Mouse (Mus musculus): Measurements from ENCODE around the gene Ifrd2. TPM values are rescaled to one million over a fixed set of nuclear protein-coding genes. Genes with fewer than 3 reads are reported as not detected.
A peak's percentile ranks its signal among the peaks of the same experiment; 100 is the strongest.

Gene Ifrd2
- polyA plus RNA-seq, 1 experiment, result 23.7 TPM

DNA sequence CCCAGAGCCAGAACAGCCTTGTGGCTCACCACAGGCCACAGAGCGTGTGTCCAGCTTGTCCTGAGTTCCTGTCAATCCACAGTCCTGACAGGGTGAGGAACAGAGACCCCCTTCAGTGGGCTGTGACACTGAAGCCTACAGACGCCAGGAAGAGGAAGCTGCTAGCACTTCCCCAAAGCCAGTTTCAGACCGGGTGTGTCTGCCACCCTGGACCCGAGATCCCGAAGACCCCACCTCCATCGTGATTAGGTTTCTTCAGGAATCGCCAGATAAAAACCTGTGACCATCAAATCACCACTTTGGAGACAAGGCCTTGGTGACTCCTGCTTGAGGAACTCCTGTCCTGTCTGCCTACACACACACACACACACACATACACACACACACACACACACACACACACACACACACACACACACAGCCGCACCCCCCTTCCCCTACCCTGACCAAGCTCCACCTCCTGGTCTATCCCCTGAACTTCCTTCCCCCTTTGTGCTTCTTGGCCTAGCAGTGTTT is 52.9 kb downstream of the Ifrd2 start:
- Histone ChIP-seq H3K4me3 (ENCODE audit: insufficient read depth, low read depth, low read length) (no peak overlapping the region), H3K4me1 (ENCODE audit: control insufficient read depth, insufficient read depth, insufficient read length, low read length) (peaks cover 10% of the 10 kb centered on the region), H3K27ac (replicated peaks; ENCODE audit: low read depth, low read length) (peak overlapping the region; percentile 75)

- Histone ChIP-seq H3K4me3 (ENCODE audit: insufficient read depth, low read depth, low read length) (no peak overlapping the region), H3K27ac (replicated peaks; ENCODE audit: low read depth, low read length) (peak overlapping the region; percentile 72; the same call in 1 of the 2 replicates)
Measured at GRCm38 (mm10) chr9:107641666-107642065, 54.2 kb downstream of the Ifrd2 start.

More at GRCm38 (mm10) chr9:107641666-107642065, 54.2 kb downstream of the Ifrd2 start:
- peaks cover 6% of the 10 kb centered on the region for H3K4me1 ChIP-seq (ENCODE audit: control insufficient read depth, insufficient read depth, insufficient read length, low read length)

Other genes starting within 250 kb of the Ifrd2 start
- 52.8 and 58.3 TPM in 2 replicates for gene Hemk1, start 249.3 kb upstream of the Ifrd2 start, polyA plus RNA-seq (2012; ENCODE audit: insufficient read depth, insufficient read length, missing spikeins)
- 8.8 and 22.5 TPM in 2 replicates for gene 6430571L13Rik, start 247.0 kb upstream of the Ifrd2 start, polyA plus RNA-seq (2012; ENCODE audit: insufficient read depth, insufficient read length, missing spikeins)
- not detected in 2 replicates for gene Cacna2d2, start 188.0 kb upstream of the Ifrd2 start, polyA plus RNA-seq (2012; ENCODE audit: insufficient read depth, insufficient read length, missing spikeins)
- 11.9 and 14.1 TPM in 2 replicates for gene Tmem115, start 53.7 kb upstream of the Ifrd2 start, polyA plus RNA-seq (2012; ENCODE audit: insufficient read depth, insufficient read length, missing spikeins)
- gene Cyb561d2, start 45.4 kb upstream of the Ifrd2 start, polyA plus RNA-seq (2012; ENCODE audit: insufficient read depth, insufficient read length, missing spikeins), result 6.1 and 6.3 TPM in 2 replicates
- 19.2 and 22.5 TPM in 2 replicates for gene Nprl2, start 45.4 kb upstream of the Ifrd2 start, polyA plus RNA-seq (2012; ENCODE audit: insufficient read depth, insufficient read length, missing spikeins)
- gene Zmynd10, start 40.3 kb upstream of the Ifrd2 start, polyA plus RNA-seq (2012; ENCODE audit: insufficient read depth, insufficient read length, missing spikeins), result not detected in 2 replicates
- gene Rassf1, start 36.1 kb upstream of the Ifrd2 start, polyA plus RNA-seq (2012; ENCODE audit: insufficient read depth, insufficient read length, missing spikeins), result 10.9 and 15.2 TPM in 2 replicates
- 31.2 and 49.0 TPM in 2 replicates for gene Tusc2, start 24.4 kb upstream of the Ifrd2 start, polyA plus RNA-seq (2012; ENCODE audit: insufficient read depth, insufficient read length, missing spikeins)
- 14.1 and 14.2 TPM in 2 replicates for gene Hyal2, start 19.7 kb upstream of the Ifrd2 start, polyA plus RNA-seq (2012; ENCODE audit: insufficient read depth, insufficient read length, missing spikeins)
- gene Hyal1, start 10.7 kb upstream of the Ifrd2 start, polyA plus RNA-seq (2012; ENCODE audit: insufficient read depth, insufficient read length, missing spikeins), result 25.2 and 46.4 TPM in 2 replicates
- 25.9 and 31.3 TPM in 2 replicates for gene Naa80, start 8.8 kb upstream of the Ifrd2 start, polyA plus RNA-seq (2012; ENCODE audit: insufficient read depth, insufficient read length, missing spikeins)
- gene Hyal3, start 6.8 kb upstream of the Ifrd2 start, polyA plus RNA-seq (2012; ENCODE audit: insufficient read depth, insufficient read length, missing spikeins), result 0.63 TPM in 1 of 2 replicates, not detected in the other
- 3.3 and 3.8 TPM in 2 replicates for gene Sema3b, start 21.6 kb downstream of the Ifrd2 start, polyA plus RNA-seq (2012; ENCODE audit: insufficient read depth, insufficient read length, missing spikeins)
- 87.2 and 112 TPM in 2 replicates for gene Gnai2, start 47.7 kb downstream of the Ifrd2 start, polyA plus RNA-seq (2012; ENCODE audit: insufficient read depth, insufficient read length, missing spikeins)
- 0.83 and 3.3 TPM in 2 replicates for gene Slc38a3, start 81.9 kb downstream of the Ifrd2 start, polyA plus RNA-seq (2012; ENCODE audit: insufficient read depth, insufficient read length, missing spikeins)
- not detected in 2 replicates for gene Gnat1, start 92.1 kb downstream of the Ifrd2 start, polyA plus RNA-seq (2012; ENCODE audit: insufficient read depth, insufficient read length, missing spikeins)
- gene Sema3f, start 122.8 kb downstream of the Ifrd2 start, polyA plus RNA-seq (2012; ENCODE audit: insufficient read depth, insufficient read length, missing spikeins), result 3.1 and 3.2 TPM in 2 replicates
- gene Rbm5, start 183.4 kb downstream of the Ifrd2 start, polyA plus RNA-seq (2012; ENCODE audit: insufficient read depth, insufficient read length, missing spikeins), result 37.4 and 47.2 TPM in 2 replicates